Mouse (Mus musculus): Measurements from ENCODE around the gene 6430550D23Rik. TPM values are rescaled to one million over a fixed set of nuclear protein-coding genes. Genes with fewer than 3 reads are reported as not detected.

Gene 6430550D23Rik
- polyA plus RNA-seq, 1 experiment: 1.5 TPM

GRCm38 (mm10) chr2:155947390-155948002, 60.3 kb downstream of the 6430550D23Rik start:
- Histone ChIP-seq H3K27ac (ENCODE audit: control insufficient read depth, insufficient read depth, low read depth, low read length, poor library complexity) (no peak overlapping the region), H3K4me1 (ENCODE audit: control insufficient read depth, insufficient read depth, low read length) (no peaks in the 10 kb centered on the region; the same call in 1 of the 2 replicates), H3K4me3 (replicated peaks; ENCODE audit: control insufficient read depth, low read depth, low read length) (no peak overlapping the region)
- 37% methylated on average over 5 of the region's 5 CpGs for WGBS
- no peak for TF ChIP-seq CTCF (IDR thresholded peaks at IDR 0.05; ENCODE audit: control insufficient read depth, insufficient read depth, low read length)
- TF ChIP-seq POLR2A (IDR thresholded peaks at IDR 0.05; ENCODE audit: borderline replicate concordance, control insufficient read depth, low read depth, low read length): no peak

DNA sequence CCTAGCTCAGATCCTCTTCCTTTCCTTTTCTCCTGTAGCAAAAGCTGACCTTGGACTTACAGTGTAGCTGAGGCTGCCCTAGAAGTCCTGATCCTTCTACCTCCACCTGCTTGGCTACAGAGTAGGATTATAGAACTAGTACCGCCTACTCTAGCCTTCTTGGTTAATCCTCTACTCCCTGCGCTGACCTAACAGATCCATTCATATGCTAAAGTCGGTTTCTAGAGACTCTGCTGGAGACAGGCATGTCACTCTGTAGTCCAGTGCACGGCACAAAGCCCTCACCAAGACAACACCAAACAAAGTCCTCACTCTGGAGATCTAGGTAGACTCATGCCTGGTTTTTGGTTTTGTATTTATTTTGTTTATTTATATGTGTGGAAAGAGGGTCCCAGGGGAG, 61.3 kb downstream of the 6430550D23Rik start:
- H3K27ac ChIP-seq (ENCODE audit: control insufficient read depth, insufficient read depth, low read depth, low read length, poor library complexity): no peak overlapping the region
- 69% methylated on average over 4 of the region's 4 CpGs for WGBS
- no peak overlapping the region for H3K4me3 ChIP-seq (replicated peaks; ENCODE audit: control insufficient read depth, low read depth, low read length)
- TF ChIP-seq CTCF (IDR thresholded peaks at IDR 0.05; ENCODE audit: control insufficient read depth, insufficient read depth, low read length) (no peak), POLR2A (IDR thresholded peaks at IDR 0.05; ENCODE audit: borderline replicate concordance, control insufficient read depth, low read depth, low read length) (no peak)
- no peaks in the 10 kb centered on the region; the same call in 1 of the 2 replicates for H3K4me1 ChIP-seq (ENCODE audit: control insufficient read depth, insufficient read depth, low read length)

- no peaks in the 10 kb centered on the region; the same call in 1 of the 2 replicates for H3K4me1 ChIP-seq (ENCODE audit: control insufficient read depth, insufficient read depth, low read length)
- 5% methylated on average over 7 of the region's 7 CpGs for WGBS
- H3K4me3 ChIP-seq (replicated peaks; ENCODE audit: control insufficient read depth, low read depth, low read length): no peak overlapping the region
- no peak overlapping the region for H3K27ac ChIP-seq (ENCODE audit: control insufficient read depth, insufficient read depth, low read depth, low read length, poor library complexity)
- TF ChIP-seq POLR2A (IDR thresholded peaks at IDR 0.05; ENCODE audit: borderline replicate concordance, control insufficient read depth, low read depth, low read length) (no peak), CTCF (IDR thresholded peaks at IDR 0.05; ENCODE audit: control insufficient read depth, insufficient read depth, low read length) (peak; percentile 76)
Observed at GRCm38 (mm10) chr2:155946069-155946468, 61.7 kb downstream of the 6430550D23Rik start.

DNA sequence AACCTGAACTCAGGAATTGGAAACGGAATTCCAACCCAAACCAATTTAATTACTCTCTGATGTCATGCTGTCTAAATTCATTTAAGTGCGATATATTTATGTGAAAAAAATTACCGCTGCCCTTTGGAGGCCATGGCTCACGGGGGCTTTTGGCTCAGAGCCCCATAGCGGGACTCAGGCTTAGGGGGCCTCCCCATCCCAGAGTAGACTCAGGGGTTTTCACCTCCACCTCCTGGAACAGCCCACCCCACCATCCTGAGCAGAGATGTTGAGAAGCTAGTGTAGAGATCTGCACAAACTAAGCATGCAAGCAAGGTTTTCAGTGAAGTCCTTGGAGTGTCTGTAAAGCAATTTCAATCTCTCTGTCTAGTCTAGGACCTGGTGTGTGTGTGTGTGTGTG, 62.2 kb downstream of the 6430550D23Rik start:
- H3K4me1 ChIP-seq (ENCODE audit: control insufficient read depth, insufficient read depth, low read length): no peaks in the 10 kb centered on the region; the same call in 1 of the 2 replicates
- H3K27ac ChIP-seq (ENCODE audit: control insufficient read depth, insufficient read depth, low read depth, low read length, poor library complexity): no peak overlapping the region
- WGBS: 88% methylated on average over 5 of the region's 5 CpGs
- no peak for TF ChIP-seq POLR2A (IDR thresholded peaks at IDR 0.05; ENCODE audit: borderline replicate concordance, control insufficient read depth, low read depth, low read length)
- no peak for TF ChIP-seq CTCF (IDR thresholded peaks at IDR 0.05; ENCODE audit: control insufficient read depth, insufficient read depth, low read length)
- no peak overlapping the region for H3K4me3 ChIP-seq (replicated peaks; ENCODE audit: control insufficient read depth, low read depth, low read length)

GRCm38 (mm10) chr2:155945124-155945523, 62.7 kb downstream of the 6430550D23Rik start, which contains the start of gene Gdf5:
Gene Gdf5 (minus strand): TSS chr2:155945367.
- no peak within 1 kb of the TSS for H3K27ac ChIP-seq (ENCODE audit: control insufficient read depth, insufficient read depth, low read depth, low read length, poor library complexity)
- no peaks in the 10 kb centered on the region; the same call in 1 of the 2 replicates for H3K4me1 ChIP-seq (ENCODE audit: control insufficient read depth, insufficient read depth, low read length)
- H3K4me3 ChIP-seq (replicated peaks; ENCODE audit: control insufficient read depth, low read depth, low read length): no peak within 1 kb of the TSS
- WGBS: 85% methylated on average over 13 of the region's 13 CpGs
- no peak for TF ChIP-seq POLR2A (IDR thresholded peaks at IDR 0.05; ENCODE audit: borderline replicate concordance, control insufficient read depth, low read depth, low read length)
- no peak for TF ChIP-seq CTCF (IDR thresholded peaks at IDR 0.05; ENCODE audit: control insufficient read depth, insufficient read depth, low read length)

DNA sequence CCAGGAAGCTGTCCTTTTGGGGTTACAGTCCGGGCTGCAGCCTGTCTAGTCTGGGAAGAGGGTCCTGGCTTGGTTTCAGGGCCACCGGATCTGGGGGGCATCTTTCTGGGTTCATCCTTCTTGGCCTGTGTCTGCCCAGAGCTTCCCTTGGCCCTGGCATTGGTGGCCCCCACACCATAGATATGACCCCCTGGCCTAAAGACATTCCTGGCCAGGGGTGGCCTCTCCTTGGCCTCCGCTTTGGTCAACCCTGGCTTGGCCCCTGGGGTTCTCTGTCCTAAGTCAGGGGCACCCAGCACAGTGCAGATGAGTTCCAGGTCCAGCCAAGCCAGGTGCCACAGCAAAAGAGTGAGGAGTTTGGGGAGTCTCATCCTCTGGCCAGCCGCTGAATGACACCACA, 63.1 kb downstream of the 6430550D23Rik start:
- H3K4me1 ChIP-seq (ENCODE audit: control insufficient read depth, insufficient read depth, low read length): no peaks in the 10 kb centered on the region; the same call in 1 of the 2 replicates
- no peak for TF ChIP-seq CTCF (IDR thresholded peaks at IDR 0.05; ENCODE audit: control insufficient read depth, insufficient read depth, low read length)
- no peak for TF ChIP-seq POLR2A (IDR thresholded peaks at IDR 0.05; ENCODE audit: borderline replicate concordance, control insufficient read depth, low read depth, low read length)
- no peak overlapping the region for H3K4me3 ChIP-seq (replicated peaks; ENCODE audit: control insufficient read depth, low read depth, low read length)
- WGBS: 84% methylated on average over 4 of the region's 4 CpGs
- no peak overlapping the region for H3K27ac ChIP-seq (ENCODE audit: control insufficient read depth, insufficient read depth, low read depth, low read length, poor library complexity)

GRCm38 (mm10) chr2:155943463-155943862, 64.3 kb downstream of the 6430550D23Rik start:
- no peak overlapping the region for H3K27ac ChIP-seq (ENCODE audit: control insufficient read depth, insufficient read depth, low read depth, low read length, poor library complexity)
- no peak overlapping the region for H3K4me3 ChIP-seq (replicated peaks; ENCODE audit: control insufficient read depth, low read depth, low read length)
- 40% methylated on average over 8 of the region's 8 CpGs for whole genome bisulfite sequencing
- no peaks in the 10 kb centered on the region; the same call in 1 of the 2 replicates for H3K4me1 ChIP-seq (ENCODE audit: control insufficient read depth, insufficient read depth, low read length)
- TF ChIP-seq CTCF (IDR thresholded peaks at IDR 0.05; ENCODE audit: control insufficient read depth, insufficient read depth, low read length) (no peak), POLR2A (IDR thresholded peaks at IDR 0.05; ENCODE audit: borderline replicate concordance, control insufficient read depth, low read depth, low read length) (no peak)

DNA sequence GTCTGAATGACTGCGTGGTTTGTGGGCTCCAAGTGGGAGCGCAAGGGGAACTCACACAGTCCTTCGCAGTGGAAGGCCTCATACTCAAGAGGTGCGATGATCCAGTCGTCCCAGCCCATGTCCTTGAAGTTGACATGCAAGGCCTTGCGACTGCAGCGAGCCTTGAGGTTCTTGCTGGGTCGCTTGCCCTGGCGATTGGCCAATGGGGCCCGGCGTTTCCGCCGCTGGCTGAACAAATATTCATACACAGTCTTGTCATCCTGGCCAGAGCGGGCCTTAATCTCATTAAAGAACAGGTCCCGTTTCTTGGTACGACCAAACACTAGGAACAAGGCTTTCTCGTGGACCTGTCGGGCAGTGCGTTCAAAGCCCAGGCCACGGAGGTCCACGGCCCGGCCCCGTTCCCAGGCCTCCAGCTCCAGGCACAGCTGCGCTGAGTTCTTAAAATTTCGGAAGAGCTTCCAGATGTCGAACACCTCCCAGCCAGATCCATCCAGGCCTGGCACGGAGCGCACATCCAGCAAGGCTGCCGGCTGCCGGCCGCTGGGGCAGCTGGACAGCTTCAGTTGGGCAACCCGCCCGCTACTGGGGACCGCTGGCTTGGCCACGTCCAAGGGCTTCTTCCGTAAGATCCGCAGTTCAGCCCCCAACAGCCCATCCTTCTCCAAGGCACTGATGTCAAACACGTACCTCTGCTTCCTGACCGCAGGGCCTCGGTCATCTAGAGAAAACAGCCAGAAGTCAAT, 65.9 kb downstream of the 6430550D23Rik start:
- Histone ChIP-seq H3K4me3 (replicated peaks; ENCODE audit: control insufficient read depth, low read depth, low read length) (no peak overlapping the region), H3K4me1 (ENCODE audit: control insufficient read depth, insufficient read depth, low read length) (no peaks in the 10 kb centered on the region), H3K27ac (ENCODE audit: control insufficient read depth, insufficient read depth, low read depth, low read length, poor library complexity) (no peak overlapping the region)
- WGBS: 89% methylated on average over 40 of the region's 40 CpGs
- TF ChIP-seq CTCF (IDR thresholded peaks at IDR 0.05; ENCODE audit: control insufficient read depth, insufficient read depth, low read length) (no peak), POLR2A (IDR thresholded peaks at IDR 0.05; ENCODE audit: borderline replicate concordance, control insufficient read depth, low read depth, low read length) (no peak)

All from bone marrow, adult 2 months (tissue).